Mouse (Mus musculus): Measurements from ENCODE around the gene Spi1. TPM values are rescaled to one million over a fixed set of nuclear protein-coding genes. Genes with fewer than 3 reads are reported as not detected.

The Spi1 gene
- polyA plus RNA-seq, 1 experiment: 26.7 TPM

DNA sequence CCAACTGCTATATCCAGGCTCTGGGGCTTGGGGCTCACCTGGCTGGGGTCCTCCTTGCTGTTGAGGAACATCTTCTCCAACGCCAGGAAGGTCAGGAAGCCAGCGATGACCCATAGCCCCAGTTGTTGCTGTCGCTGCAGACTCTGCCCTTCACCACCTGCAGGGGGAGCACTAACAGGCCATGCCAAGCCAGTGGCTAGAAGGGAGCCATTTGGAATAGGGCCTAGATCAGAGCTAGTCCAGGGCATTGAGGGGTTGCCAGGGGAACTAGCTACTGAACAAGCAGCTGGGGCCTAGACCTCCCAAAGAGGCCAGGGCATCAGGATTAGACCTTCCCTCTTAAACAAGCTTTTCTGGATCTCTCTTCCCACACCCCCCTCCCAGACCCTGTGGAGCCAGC, 16.6 kb upstream of the Spi1 start:
- DNase-seq (ENCODE audit: low read depth, low spot score): no peak

DNA sequence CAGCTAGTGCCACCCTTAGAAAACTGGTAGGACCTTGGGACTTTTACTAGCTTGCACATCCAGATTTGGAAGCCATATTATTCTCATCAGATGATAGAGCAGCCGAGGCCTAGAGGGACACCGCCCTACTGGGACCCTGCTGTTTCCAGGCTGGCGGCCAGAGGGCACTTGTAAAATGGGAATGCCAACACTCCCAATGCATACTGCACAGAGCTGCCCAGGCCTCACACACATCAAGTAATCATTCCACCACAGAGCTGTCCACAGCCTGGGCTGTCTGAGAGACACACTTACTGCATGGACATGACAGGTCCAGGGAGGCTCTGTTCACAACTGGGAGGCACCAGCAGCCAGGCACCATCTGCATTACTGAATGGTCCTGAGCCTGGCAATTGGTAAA, 15.7 kb upstream of the Spi1 start:
- DNase-seq (ENCODE audit: low read depth, low spot score): no peak
- 65% methylated on average over 3 of the region's 3 CpGs for WGBS

More for the DNA sequence above, 16.6 kb upstream of the Spi1 start:
- 59% methylated on average over 3 of the region's 3 CpGs for WGBS

DNA sequence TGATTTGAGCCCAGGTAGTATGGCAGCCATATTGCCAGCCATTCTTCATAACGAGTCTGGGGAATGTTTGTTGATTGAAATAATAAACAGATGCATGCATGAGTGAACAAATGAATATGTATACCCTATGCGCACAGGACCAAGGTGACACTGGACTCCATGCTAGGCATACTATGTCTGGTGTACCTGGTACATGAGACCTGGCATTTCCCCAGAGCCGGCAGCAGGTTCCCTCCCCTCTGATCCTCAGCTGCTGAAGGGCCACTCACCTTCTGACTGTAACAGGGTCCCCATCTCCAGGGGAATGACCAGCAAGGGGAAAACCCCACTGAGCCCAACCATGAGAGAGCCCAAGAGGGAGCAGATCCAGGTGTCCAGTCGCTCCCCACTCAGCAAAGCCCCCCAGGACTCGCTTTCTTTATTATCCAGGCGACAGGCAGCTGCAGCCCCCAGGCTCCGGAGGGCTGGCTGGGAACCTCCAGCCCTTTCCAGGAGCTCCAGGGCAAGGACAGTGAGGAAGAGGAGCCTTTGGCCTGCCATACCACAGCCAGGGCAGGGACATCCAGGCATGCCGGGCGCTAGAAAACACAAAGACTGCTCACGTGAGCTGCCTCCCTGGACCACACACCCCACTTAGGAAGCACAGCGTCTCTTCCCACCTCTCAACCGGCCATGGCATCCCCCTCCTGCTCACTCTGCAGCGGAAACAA, 13.9 kb upstream of the Spi1 start:
- WGBS: 61% methylated on average over 13 of the region's 13 CpGs
- DNase-seq (ENCODE audit: low read depth, low spot score): no peak

DNA sequence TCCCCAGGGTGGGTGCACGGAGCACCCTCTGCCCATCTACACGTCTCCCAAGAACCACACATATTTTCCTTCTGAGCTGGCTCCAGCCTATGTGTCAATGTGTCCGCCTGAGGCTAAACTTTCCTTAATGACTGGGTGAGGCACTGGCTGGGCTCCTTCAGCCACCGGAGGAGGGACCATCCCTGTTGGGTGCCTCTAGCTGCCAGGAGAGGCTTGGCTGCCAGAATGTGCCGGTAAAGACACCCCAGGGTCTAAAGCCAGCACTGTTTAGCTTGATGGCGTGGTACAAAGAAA, 13.4 kb upstream of the Spi1 start:
- WGBS: 27% methylated on average over 6 of the region's 6 CpGs
- DNase-seq (ENCODE audit: low read depth, low spot score): no peak

DNA sequence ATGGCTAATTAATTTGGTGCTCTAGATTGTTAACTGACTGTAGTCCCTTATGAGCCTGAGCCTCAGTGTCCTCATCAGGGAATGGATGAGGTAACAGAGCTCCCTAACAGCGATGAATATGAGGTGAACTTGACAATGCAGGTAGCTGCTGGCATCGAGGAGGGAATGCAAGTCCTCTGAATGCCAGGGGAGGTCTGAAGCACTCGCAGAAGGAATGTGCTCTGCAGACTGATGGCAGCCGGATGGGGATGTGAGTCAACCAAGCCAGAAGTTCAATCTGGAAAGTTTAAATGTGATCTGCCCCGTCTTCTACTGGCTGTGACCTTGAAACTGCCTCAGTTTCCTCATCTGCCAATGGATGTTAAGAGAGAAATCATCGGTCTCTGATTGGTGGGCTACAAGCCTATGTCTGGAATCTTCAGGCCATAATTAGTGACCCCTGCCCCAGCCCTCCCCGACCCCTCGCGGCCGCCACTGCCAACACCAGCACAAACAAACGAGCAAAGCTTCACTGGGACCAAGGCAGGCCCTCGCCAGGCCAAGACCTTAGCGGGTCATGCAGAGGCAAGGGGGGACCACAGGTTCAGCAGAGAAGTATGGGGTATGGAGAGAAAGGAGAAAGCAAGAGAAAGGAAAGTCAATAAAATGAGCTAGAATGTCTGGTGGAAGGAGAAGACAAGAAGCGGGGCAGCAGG, 12.7 kb upstream of the Spi1 start:
- WGBS: 9% methylated on average over 14 of the region's 14 CpGs
- no peak for DNase-seq (ENCODE audit: low read depth, low spot score)

DNA sequence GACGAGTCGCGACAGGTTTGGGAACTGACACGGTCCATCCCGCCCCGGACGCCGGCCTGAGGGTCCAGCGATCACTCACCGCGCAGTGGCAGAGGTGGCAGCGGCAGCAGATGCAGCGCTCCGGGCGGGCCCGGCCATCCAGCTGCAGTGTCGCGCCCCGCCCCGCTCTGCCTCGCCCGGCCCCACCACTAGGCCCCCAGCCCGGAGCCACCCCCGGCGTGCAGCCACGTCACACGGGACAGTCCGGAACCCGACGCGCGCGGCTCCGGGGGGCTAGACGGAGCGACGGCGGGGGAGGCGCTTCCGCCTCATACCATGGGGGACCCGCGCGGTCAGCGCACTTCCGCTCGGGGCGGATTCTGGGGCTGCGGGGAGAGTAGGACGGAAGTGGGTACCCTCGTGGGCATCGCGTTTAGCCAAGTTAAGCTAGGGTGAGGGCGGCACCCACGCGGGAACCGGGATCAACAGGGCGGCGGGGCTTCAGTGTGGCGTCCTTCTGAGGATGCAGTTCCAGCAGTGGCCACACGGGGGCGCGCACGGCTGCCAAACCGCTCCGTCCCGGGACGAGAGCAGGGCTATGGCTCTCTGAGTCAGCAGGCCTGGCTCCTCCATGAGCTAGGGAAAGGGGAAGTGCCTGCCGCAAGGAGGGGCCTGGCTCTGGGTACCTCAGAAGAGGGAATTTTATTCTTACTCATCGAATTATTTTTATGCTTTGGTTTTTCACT, 12.0 kb upstream of the Spi1 start, which contains the start of gene Slc39a13:
Slc39a13 (minus strand) TSS at position 342 of the 725 bp plus-strand sequence.
- under 1% methylated on average over 63 of the region's 69 CpGs for WGBS
- DNase-seq (ENCODE audit: low read depth, low spot score): peak; percentile 73

DNA sequence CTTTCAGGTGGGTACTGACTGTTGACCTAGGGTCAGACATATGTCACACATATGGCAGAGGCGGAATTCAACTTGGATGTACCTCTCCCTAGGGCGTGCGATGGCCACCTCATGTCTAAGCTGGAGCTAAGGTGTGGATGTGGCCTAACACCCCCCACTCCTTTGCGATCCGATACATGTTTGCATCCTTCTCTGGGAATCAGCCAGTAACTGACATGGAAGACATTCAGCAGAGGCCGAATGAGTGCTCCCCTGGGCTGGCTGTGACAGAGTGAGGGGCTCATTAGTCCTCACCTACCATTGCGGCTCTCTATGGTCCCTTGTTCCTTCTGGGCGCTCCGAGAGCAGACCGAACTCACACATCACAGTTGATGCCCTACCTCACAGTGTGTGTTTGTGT, 11.1 kb upstream of the Spi1 start:
- WGBS: 90% methylated on average over 10 of the region's 10 CpGs
- no peak for DNase-seq (ENCODE audit: low read depth, low spot score)

DNA sequence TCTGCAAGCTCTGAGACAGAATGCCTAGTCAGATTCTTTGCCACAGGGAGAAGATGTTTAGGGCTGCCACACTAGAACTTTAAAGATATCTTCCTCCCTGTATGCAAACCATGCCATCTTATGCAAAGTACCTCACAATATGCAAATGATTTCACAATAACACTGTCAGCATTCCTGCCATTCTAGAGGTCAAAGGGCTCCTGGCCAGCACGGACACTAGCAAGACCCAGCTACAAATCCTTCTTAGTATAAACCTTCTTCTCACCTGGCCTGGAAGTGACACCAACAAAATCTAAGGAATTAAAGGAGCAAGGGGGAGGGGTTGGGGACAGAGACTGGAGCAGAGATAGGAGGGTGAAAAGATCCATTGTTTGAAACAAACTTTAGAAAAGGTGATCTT, 10.1 kb upstream of the Spi1 start:
- no peak for DNase-seq (ENCODE audit: low read depth, low spot score)
- 22% methylated on average over 1 of the region's 1 CpGs for WGBS

DNA sequence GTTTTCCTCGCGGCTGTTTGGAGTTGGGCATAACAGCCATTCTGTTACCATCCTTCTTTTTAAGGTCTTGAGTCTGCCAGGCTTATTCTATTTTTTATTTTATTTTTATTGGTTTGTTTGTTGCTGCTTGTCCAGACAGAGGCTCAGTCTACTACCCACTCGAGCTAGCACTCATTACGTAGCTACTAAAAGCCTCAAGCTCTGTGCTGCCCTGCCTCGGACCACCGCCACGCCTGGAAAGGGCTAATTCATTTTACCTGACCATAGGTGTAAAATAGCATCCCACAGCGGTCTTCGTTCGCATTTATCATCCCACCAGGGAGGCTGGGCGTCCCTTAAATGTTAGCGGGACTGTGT, 4.3 kb upstream of the Spi1 start:
- WGBS: 20% methylated on average over 12 of the region's 12 CpGs
- no peak for DNase-seq (ENCODE audit: low read depth, low spot score)

DNA sequence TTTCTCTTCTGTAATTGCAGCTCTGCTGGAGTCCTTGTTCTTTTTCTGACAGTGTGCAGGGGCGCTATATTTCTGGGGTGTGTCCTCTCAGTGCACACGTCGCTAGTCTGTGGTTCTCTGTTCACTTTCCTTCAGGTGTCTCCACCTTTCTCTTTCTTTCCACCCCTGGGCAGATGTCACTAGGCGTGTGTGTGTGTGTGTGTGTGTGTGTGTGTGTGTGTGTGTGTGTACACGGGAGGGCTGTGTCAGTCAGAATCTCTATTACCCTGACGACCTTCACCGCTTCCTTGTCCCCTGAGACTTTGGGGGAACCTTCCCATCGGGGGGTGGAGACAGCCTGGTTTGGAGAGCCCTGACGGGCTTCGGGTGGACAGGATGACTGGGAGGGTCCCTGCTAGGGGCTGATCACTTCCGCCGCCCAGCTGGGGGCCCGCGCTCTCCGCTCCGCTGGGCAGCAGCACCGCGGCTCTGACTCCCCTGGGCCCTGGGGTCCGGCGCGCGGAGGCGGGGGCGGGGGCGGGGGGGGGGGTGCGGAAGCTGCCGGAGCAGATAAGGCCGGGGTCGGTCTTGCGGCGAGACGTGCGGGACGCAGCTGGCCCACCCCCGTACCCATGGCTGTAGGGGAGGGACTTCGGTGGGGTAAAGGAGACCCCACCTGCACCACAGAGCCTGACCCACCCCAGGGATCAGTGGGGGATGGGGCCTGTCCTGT, 3.7 kb upstream of the Spi1 start:
- no peak for DNase-seq (ENCODE audit: low read depth, low spot score)
- 1% methylated on average over 27 of the region's 36 CpGs for WGBS

DNA sequence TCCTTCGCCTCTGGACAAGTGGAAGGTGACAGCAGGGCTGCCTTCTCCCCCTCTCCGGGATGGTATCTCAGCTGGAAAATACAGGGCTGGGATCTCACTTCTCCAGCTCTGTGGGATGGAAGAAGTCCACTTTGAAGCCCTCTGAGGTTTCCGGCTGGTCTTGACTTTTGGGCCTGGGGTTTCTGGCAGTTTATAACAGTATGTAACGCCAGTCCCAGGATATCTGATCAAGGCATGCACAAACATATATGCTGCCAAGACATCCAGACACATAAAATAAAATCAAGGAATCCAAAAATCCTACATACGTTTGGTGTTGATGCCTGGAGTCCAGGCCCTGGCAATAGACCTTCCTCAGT, 3.2 kb upstream of the Spi1 start:
- WGBS: 51% methylated on average over 5 of the region's 5 CpGs
- no peak for DNase-seq (ENCODE audit: low read depth, low spot score)

DNA sequence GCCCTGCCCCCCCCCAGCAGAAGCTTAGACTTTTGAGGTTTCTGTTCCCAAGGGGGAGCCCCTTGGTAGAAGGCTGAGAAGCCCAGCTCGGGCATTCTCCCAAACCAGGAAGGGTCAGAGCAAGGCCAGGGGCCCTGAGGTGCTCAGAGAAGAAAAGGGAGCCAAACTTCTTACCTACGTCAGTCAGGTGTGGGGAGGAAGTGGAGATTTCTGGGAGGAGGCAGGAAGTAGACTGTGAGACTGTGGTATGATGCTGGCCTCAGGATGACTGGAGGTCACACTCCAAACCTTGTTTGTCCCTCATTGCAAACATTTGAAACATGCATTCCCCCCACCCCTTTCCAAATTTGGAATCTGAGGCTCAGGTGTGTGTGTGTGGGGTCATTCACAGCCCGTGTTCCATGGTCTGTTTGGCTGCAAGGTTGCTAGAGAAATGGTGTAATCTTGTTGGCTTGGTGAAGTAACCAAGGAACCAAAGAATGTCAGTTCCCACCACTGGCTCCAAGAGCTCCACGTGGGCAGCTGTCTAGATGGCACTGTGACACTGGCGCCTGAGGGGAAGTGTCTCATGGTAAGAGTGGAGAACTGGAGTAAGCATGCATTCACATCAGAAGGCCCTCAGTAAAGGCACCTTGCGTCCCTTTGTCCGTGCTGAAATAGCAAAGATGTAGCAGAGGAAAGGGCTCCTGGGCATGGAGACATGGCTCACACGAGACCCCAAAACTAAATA, 1.2 kb upstream of the Spi1 start:
- no peak for DNase-seq (ENCODE audit: low read depth, low spot score)
- WGBS: 67% methylated on average over 8 of the region's 8 CpGs

DNA sequence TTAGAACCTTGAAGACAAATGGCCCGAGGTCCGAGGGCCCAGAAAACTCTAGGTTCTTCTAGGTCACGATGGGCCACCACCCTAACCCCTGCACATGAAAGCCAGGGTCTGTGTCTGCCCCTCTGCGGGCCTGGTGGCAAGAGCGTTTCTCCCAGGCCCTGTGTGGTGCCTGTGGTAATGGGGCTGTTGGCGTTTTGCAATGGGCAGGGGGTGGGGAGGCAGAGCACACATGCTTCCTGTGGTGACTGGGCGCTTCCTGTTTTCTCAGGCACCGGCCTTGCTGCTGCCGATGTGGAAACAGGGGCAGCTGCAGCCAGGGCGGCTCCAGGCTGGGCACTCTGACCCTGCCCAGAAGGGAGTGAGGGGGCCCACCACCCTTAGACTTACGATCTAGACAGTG, 654 bp downstream of the Spi1 start:
- WGBS: 63% methylated on average over 11 of the region's 11 CpGs
- no peak for DNase-seq (ENCODE audit: low read depth, low spot score)

DNA sequence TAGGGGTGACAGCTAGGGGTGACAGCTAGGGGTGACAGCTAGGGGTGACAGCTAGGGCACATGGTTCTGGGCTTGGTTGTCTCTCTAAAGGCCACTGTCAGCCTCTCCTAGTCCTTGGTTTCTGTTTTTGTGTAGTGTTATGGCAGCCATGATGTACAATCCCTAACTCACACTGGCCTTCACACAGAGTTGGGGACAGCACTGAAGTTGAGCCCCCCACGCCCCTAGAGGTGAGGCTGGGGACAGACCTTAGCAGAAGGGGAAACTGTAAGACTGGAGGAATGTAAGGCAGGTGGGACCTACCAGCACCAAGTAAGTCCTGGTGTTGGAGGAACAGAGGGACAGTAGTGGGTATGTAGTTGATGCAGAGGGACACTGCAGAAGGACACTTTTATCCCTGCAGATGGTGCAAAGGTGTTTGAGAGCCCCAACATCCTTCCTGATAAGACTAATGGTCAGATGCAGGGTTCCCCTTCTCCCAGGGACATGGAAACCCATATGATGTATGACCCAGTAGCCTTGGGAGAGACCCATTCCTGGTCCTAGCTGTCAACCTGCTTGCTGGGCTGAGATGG, 1.3 kb downstream of the Spi1 start:
- DNase-seq (ENCODE audit: low read depth, low spot score): no peak
- WGBS: 57% methylated on average over 1 of the region's 1 CpGs

DNA sequence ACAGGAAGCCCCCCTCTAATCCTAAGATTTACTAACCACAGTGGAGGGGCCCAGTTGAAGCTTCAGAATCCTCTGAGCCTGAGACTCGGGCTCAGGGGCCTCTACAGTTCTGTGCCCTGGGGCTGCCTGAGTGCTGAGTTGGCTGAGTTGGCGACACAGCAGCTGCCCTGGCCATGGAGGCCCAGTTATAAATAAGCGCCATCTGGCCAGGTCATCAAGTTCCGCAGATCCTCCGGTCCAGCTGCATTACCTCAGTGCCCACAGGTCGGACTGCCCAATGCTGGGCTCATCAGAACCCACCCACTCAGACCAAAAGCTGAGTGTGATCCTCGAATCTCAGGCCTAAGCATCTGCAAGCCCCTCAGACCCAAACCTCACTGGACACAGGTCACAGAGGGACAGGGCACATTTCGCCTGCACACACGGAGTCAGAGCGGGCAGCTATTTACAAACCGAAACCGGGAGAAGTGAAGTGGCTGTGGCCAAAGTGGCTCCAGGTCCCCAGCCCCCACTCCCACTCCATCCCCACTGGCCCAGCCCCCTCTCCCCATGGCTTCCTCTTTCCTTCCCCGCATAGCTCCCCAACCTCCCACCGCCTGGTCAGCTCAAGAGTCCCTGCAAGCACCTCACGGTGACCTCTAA, 2.1 kb downstream of the Spi1 start:
- no peak for DNase-seq (ENCODE audit: low read depth, low spot score)
- WGBS: 81% methylated on average over 15 of the region's 15 CpGs

DNA sequence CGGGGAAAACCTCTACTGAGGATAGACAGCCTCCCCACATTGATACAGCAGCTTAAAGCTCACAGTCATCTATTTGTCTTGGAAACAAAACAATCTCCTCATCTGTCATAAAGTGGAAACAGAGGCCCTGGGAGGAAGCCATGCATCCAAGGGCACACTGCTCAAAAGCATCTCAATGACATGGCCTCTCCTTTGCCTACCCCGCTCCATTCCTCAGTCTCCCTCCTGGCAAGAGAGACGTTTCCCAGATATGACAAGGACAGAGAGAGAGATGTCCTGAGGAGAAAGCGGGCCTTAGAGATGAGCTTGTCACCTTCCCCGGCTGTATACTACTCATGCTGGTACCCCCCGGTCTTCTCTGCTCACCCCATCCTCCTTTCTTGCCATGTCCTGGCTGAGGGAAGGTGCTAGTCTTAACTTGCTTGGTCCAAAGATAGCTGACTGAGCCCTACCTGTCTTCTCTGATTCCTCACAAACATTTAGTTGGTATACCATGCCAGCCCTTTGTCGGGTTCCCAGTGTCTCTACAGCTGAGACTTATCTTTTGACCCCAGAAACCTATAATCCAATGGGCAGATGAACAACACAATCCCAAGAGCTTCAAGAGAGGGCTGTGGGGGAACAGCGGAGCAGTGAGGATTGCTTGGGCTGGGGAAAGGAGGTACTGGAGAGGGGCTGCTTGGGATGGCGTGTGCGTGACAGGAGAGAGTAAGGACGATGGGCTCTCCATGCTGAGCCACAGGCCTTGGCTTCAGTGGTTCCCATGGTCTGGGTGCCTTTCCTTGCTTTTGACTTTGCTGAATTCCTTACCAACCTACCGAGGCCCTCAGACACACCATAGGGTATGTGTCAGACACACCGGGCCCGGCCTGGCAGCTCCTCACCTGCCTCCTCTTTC, 3.6 kb downstream of the Spi1 start:
- no peak for DNase-seq (ENCODE audit: low read depth, low spot score)
- 85% methylated on average over 14 of the region's 14 CpGs for WGBS

DNA sequence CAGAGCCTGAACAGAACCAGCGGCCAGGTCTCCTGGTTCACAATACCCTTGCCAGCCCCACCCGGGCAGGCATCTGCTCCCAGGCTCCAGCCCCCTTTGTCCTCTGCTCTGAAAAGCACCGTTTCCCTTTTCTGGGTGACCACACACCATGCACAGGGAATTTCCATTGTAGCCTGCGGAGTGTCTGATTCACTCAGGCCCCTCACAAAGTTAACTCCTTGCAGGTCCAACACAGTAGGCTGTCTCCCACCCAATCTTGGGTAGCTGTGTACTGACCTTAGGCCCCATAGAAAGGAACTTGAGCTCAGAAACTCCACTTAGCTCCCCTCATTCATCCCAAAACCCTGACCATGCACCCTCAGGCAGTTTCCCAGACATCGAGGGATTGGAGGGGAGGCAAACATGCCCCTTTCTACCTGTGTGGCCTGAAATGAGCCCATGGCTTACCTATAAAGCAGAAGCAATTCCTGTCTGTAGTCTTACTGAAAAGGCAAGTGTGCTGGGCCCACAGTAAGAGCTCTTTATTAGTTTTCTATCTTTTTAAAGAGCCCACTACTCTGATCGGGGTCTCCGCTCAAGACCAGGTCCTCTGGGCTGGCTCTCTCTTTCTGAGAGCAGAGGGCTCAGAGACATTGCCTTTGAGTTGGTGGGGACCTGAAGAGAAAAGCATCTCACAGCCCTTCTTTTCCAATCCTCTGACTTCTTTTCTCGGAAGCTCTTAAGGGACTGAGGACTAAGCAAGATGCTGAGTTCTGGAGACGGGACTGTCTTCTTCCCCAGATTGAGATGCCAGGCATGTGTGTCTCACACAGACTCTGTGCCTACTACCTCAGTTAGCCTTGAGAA, 4.4 kb downstream of the Spi1 start:
- 77% methylated on average over 9 of the region's 9 CpGs for WGBS
- DNase-seq (ENCODE audit: low read depth, low spot score): no peak
